Mouse (Mus musculus) embryonic stem cell, embryonic (primary cell): ENCODE data around the gene Psma1.

ENCODE experiments used
- CTCF ChIA-PET, 4 experiments: fragments of 300-600 bp in 2 of 4; fragments of 350-600 bp in 2 of 4; sonication (Branson Sonifier 250); formaldehyde crosslinking; loops; one replicate each; lab custom pipeline; 2022; ENCODE audit warnings: inconsistent platforms in 2 of 4; lab: Charles Lee
- POLR2A ChIA-PET, 4 experiments: fragments of 300-600 bp in 2 of 4; fragments of 350-600 bp in 2 of 4; sonication (Branson Sonifier 250); formaldehyde crosslinking; loops; one replicate each; lab custom pipeline; 2022; ENCODE audit warnings: antibody characterized with exemption in 4 of 4, inconsistent platforms in 1 of 4; lab: Charles Lee

Gene Psma1

GRCm38 (mm10) chr7:114276005-114276752 is at the start of gene Psma1:
Gene Psma1, minus strand, starts transcription at chr7:114276118.
- POLR2A ChIA-PET = interaction anchor here (0.5 to 3.5 kb wide), 76 partner anchors 8 to 1861 kb away, joined by 3 to 29 read pairs (median 4); partner anchors contain the start of genes Copb1 (in 3 of the 4), Btbd10 (in 2 of the 4), Cyp2r1 (in 2 of the 4) and Pde3b (in 2 of the 4)
- CTCF ChIA-PET = interaction anchor here (0.6 to 1.3 kb wide), 23 partner anchors 18 to 1384 kb away, joined by 3 to 19 read pairs (median 4); partner anchors contain the start of gene Copb1 (in 1 of the 4)

- POLR2A ChIA-PET = interaction anchor here in 1 of 4 experiments (0.8 kb wide), 1 partner anchor 48 kb away, joined by 4 read pairs; the partner anchor contains the start of gene Psma1
- CTCF ChIA-PET = interaction anchor here in 1 of 4 experiments (0.7 kb wide), 1 partner anchor 47 kb away, joined by 6 read pairs; no protein-coding TSS in a partner anchor
These were observed 47.6 kb upstream of the Psma1 start for GRCm38 (mm10) chr7:114323527-114323926.

GRCm38 (mm10) chr7:114322531-114323441 is 46.9 kb upstream of the Psma1 start:
- CTCF ChIA-PET = no interaction called here
- POLR2A ChIA-PET = interaction anchor here in 2 of 4 experiments (0.6 to 0.8 kb wide), 2 partner anchors 47 to 63 kb away, joined by 4 read pairs; partner anchors contain the start of gene Psma1 (in 1 of the 2)

- ChIA-PET POLR2A (interaction anchor here in 1 of 4 experiments (0.6 kb wide), 1 partner anchor 64 kb away, joined by 4 read pairs; no protein-coding TSS in a partner anchor), CTCF (no interaction called here)
These were observed 45.9 kb upstream of the Psma1 start for GRCm38 (mm10) chr7:114321694-114322372.

- ChIA-PET CTCF (interaction anchor here in 1 of 4 experiments (0.7 kb wide), 1 partner anchor 427 kb away, joined by 13 read pairs; no protein-coding TSS in a partner anchor), POLR2A (interaction anchor here in 1 of 4 experiments (0.9 to 1.1 kb wide), 2 partner anchors 10 to 26 kb away, joined by 3 read pairs; no protein-coding TSS in a partner anchor)
These were observed 42.0 kb upstream of the Psma1 start for GRCm38 (mm10) chr7:114317896-114318295.

GRCm38 (mm10) chr7:114317389-114317792 is 41.5 kb upstream of the Psma1 start:
- ChIA-PET CTCF (interaction anchor here in 1 of 4 experiments (0.5 kb wide), 1 partner anchor 414 kb away, joined by 3 read pairs; no protein-coding TSS in a partner anchor), POLR2A (interaction anchor here in 1 of 4 experiments (0.9 to 1.1 kb wide), 2 partner anchors 9 to 26 kb away, joined by 3 read pairs; no protein-coding TSS in a partner anchor)

- ChIA-PET POLR2A (interaction anchor here in 2 of 4 experiments (0.7 to 1.1 kb wide), 3 partner anchors 15 to 1646 kb away, joined by 3 to 5 read pairs (median 3); no protein-coding TSS in a partner anchor), CTCF (interaction anchor here in 1 of 4 experiments (1.0 kb wide), 1 partner anchor 22 kb away, joined by 4 read pairs; no protein-coding TSS in a partner anchor)
These were observed 40.5 kb upstream of the Psma1 start for GRCm38 (mm10) chr7:114316361-114316871.

- ChIA-PET POLR2A (no interaction called here), CTCF (interaction anchor here in 1 of 4 experiments (0.7 kb wide), 1 partner anchor 10 kb away, joined by 4 read pairs; no protein-coding TSS in a partner anchor)
These were observed 35.3 kb upstream of the Psma1 start for GRCm38 (mm10) chr7:114311209-114311608.

- CTCF ChIA-PET = no interaction called here
These were observed 33.1 kb upstream of the Psma1 start for GRCm38 (mm10) chr7:114309020-114309419.

GRCm38 (mm10) chr7:114301293-114301782 is 25.4 kb upstream of the Psma1 start:
- ChIA-PET POLR2A (interaction anchor here in 1 of 4 experiments (0.7 to 1.6 kb wide), 2 partner anchors 9 to 15 kb away, joined by 3 to 5 read pairs; no protein-coding TSS in a partner anchor), CTCF (no interaction called here)

More at GRCm38 (mm10) chr7:114309020-114309419, 33.1 kb upstream of the Psma1 start:
- POLR2A ChIA-PET = interaction anchor here in 1 of 4 experiments (0.7 to 0.8 kb wide), 2 partner anchors 12 kb away, joined by 3 to 6 read pairs; no protein-coding TSS in a partner anchor

- POLR2A ChIA-PET = no interaction called here
- CTCF ChIA-PET = interaction anchor here in 1 of 4 experiments (0.6 kb wide), 1 partner anchor 10 kb away, joined by 4 read pairs; no protein-coding TSS in a partner anchor
These were observed 24.9 kb upstream of the Psma1 start for GRCm38 (mm10) chr7:114300782-114301181.

GRCm38 (mm10) chr7:114299247-114299646 is 23.3 kb upstream of the Psma1 start:
- ChIA-PET CTCF (interaction anchor here in 2 of 4 experiments (0.6 to 0.7 kb wide), 2 partner anchors 23 to 27 kb away, joined by 3 to 5 read pairs; partner anchors contain the start of gene Psma1 (in 1 of the 2)), POLR2A (interaction anchor here in 1 of 4 experiments (0.6 kb wide), 1 partner anchor 547 kb away, joined by 3 read pairs; no protein-coding TSS in a partner anchor)

GRCm38 (mm10) chr7:114294698-114295097 is 18.8 kb upstream of the Psma1 start:
- ChIA-PET POLR2A (interaction anchor here in 2 of 4 experiments (0.9 to 2.9 kb wide), 5 partner anchors 9 to 121 kb away, joined by 3 to 9 read pairs (median 5); partner anchors contain the start of genes Psma1 (in 2 of the 2) and Pde3b (in 1 of the 2)), CTCF (interaction anchor here (0.6 to 2.2 kb wide), 10 partner anchors 9 to 513 kb away, joined by 3 to 8 read pairs (median 4); no protein-coding TSS in a partner anchor)

GRCm38 (mm10) chr7:114293903-114294302 is 18.0 kb upstream of the Psma1 start:
- ChIA-PET CTCF (interaction anchor here in 2 of 4 experiments (0.6 to 2.2 kb wide), 4 partner anchors 11 to 18 kb away, joined by 4 to 8 read pairs (median 6); partner anchors contain the start of gene Psma1 (in 1 of the 2)), POLR2A (interaction anchor here in 2 of 4 experiments (1.1 to 2.9 kb wide), 3 partner anchors 8 to 18 kb away, joined by 3 to 9 read pairs (median 5); partner anchors contain the start of gene Psma1 (in 1 of the 2))

GRCm38 (mm10) chr7:114292501-114292971 is 16.6 kb upstream of the Psma1 start:
- CTCF ChIA-PET = interaction anchor here in 2 of 4 experiments (0.7 to 1.1 kb wide), 3 partner anchors 11 to 378 kb away, joined by 3 to 11 read pairs (median 4); no protein-coding TSS in a partner anchor

More at GRCm38 (mm10) chr7:114292501-114292971, 16.6 kb upstream of the Psma1 start:
- POLR2A ChIA-PET = interaction anchor here in 3 of 4 experiments (0.5 to 3.2 kb wide), 11 partner anchors 8 to 810 kb away, joined by 3 to 26 read pairs (median 4); partner anchors contain the start of gene Psma1 (in 3 of the 3)
